Mouse (Mus musculus): Measurements from ENCODE around the gene Plek.

GRCm38 (mm10) chr11:17004899-17005846 is 47.0 kb downstream of the Plek start:
- TF ChIP-seq CTCF (IDR thresholded peaks at IDR 0.05; ENCODE audit: low read depth, low read length): no peak
- TF ChIP-seq POLR2A (IDR thresholded peaks at IDR 0.05; ENCODE audit: borderline replicate concordance, low read depth, low read length): no peak
